Mouse (Mus musculus): ENCODE measurements around the gene Rilpl1. TPM values are rescaled to one million over a fixed set of nuclear protein-coding genes. Genes with fewer than 3 reads are reported as not detected.

Gene Rilpl1
- polyA plus RNA-seq, 1 experiment from 2014 or later: 21.8 TPM

DNA sequence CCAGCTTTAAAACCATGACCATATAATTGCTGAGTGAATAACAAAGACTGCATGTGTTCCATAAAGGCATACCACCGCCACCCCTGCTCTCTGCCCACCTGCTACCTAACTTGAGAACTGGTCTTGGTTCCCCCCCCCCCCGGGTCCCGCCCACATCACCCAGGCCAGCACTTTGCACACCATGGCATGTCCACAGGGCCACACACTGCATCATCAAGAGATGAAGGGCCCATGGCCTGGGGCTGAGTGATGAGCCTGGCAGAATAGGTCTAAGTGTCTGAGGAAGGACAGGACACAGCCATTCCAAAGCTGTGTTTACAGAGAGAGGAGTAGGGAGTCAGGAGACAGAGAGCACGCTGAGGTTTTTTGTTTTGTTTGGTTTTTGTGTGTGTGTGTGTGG is 2.8 kb downstream of the Rilpl1 start:
- Histone ChIP-seq H3K4me2 (peak overlapping the region; percentile 91), H3K4me1 (peaks cover 55% of the 10 kb centered on the region), H3K27me3 (no peaks in the 10 kb centered on the region), H3K9me3 (replicated peaks) (no peaks in the 10 kb centered on the region), H3K4me3 (replicated peaks) (peak overlapping the region; percentile 90), H3K36me3 (peaks cover 8% of the 10 kb centered on the region), H3K27ac (peak overlapping the region; percentile 92), H3K9ac (peak overlapping the region; percentile 25)
- no peak for ATAC-seq (replicated peaks; ENCODE audit: low FRiP score)
- WGBS: 74% methylated on average over 4 of the region's 4 CpGs

- no peak overlapping the region for H3K9ac ChIP-seq
- H3K4me1 ChIP-seq: peaks cover 28% of the 10 kb centered on the region
- WGBS: 93% methylated on average over 5 of the region's 5 CpGs
- H3K4me2 ChIP-seq: no peak overlapping the region
- no peaks in the 10 kb centered on the region for H3K27me3 ChIP-seq
- peaks cover 24% of the 10 kb centered on the region for H3K36me3 ChIP-seq
- ATAC-seq (replicated peaks; ENCODE audit: low FRiP score): no peak
- H3K9me3 ChIP-seq (replicated peaks): no peaks in the 10 kb centered on the region
- H3K27ac ChIP-seq: no peak overlapping the region
- H3K4me3 ChIP-seq (replicated peaks): no peak overlapping the region
These were observed 6.2 kb downstream of the Rilpl1 start for GRCm38 (mm10) chr5:124524943-124525342.

DNA sequence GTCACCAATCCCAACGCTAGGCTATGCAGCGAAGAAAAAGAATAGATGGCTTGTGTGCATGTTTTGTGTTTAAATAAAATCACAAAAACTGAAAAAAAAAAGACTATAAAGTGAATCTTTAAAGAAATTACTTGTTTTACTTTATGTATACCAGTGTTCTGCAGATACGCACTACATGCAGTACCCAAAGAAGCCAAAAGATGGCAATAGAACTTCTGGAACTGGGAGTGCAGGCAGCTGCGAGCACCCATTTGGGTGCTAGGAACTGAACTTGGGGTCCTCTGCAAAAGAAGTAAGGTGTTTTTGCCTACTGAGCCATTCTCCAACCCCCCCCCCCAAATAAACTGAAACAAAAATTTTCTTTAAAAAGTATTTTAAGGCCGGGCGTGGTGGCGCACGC is 8.2 kb downstream of the Rilpl1 start:
- no peak overlapping the region for H3K9ac ChIP-seq
- no peak for ATAC-seq (replicated peaks; ENCODE audit: low FRiP score)
- H3K4me1 ChIP-seq: peaks cover 9% of the 10 kb centered on the region
- WGBS: 96% methylated on average over 8 of the region's 8 CpGs
- H3K27ac ChIP-seq: no peak overlapping the region
- H3K9me3 ChIP-seq (replicated peaks): no peaks in the 10 kb centered on the region
- H3K36me3 ChIP-seq: peaks cover 38% of the 10 kb centered on the region
- H3K4me3 ChIP-seq (replicated peaks): no peak overlapping the region
- H3K4me2 ChIP-seq: no peak overlapping the region
- H3K27me3 ChIP-seq: no peaks in the 10 kb centered on the region

DNA sequence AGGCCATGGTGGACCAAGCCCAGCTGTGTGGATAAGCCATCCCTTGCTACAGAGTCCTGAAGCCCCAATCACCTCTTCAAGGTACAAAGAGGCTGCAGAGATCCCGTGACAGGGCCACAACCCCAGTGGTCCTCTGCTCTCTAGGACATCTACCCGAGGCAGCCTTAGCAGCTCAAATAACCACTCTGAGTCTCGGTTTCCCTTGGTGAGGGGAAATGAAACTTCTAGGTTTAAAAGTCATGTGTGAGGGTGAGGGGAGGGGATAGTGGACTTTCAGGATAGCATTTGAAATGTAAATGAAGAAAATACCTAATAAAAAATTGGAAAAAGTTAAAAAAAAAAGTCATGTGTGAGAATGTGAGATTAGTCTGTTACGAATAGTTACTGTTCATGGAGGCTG is 9.6 kb downstream of the Rilpl1 start:
- no peaks in the 10 kb centered on the region for H3K27me3 ChIP-seq
- ATAC-seq (replicated peaks; ENCODE audit: low FRiP score): no peak
- H3K4me2 ChIP-seq: no peak overlapping the region
- no peak overlapping the region for H3K4me3 ChIP-seq (replicated peaks)
- 75% methylated on average over 4 of the region's 4 CpGs for WGBS
- H3K9ac ChIP-seq: no peak overlapping the region
- H3K9me3 ChIP-seq (replicated peaks): no peaks in the 10 kb centered on the region
- peaks cover 41% of the 10 kb centered on the region for H3K36me3 ChIP-seq
- no peak overlapping the region for H3K27ac ChIP-seq
- H3K4me1 ChIP-seq: no peaks in the 10 kb centered on the region

DNA sequence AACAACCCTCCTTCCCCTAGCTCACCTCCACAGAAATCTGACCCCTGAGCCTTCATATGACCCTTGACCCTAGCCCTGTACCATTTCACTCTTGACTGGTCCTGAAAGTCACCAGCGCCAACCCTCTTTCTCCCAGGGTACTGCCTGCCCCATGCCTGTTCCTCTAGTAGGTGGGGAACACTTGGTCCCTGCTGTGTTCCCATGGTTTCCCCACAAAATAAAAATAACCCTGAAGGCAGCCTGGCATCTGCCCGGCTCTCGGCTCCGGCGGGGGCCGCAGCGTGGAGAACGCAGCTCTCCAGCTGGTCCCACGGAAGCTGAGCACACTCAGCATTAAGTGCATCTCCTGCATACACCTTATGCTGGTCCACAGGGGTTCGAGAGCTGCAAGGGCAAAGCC is 12.5 kb downstream of the Rilpl1 start:
- Histone ChIP-seq H3K9me3 (replicated peaks) (no peaks in the 10 kb centered on the region), H3K27ac (no peak overlapping the region), H3K27me3 (no peaks in the 10 kb centered on the region), H3K4me3 (replicated peaks) (no peak overlapping the region), H3K9ac (no peak overlapping the region), H3K4me2 (no peak overlapping the region), H3K4me1 (no peaks in the 10 kb centered on the region), H3K36me3 (peaks cover 56% of the 10 kb centered on the region)
- no peak for ATAC-seq (replicated peaks; ENCODE audit: low FRiP score)
- 90% methylated on average over 10 of the region's 10 CpGs for WGBS

GRCm38 (mm10) chr5:124515789-124516188 is 15.4 kb downstream of the Rilpl1 start:
- ATAC-seq (replicated peaks; ENCODE audit: low FRiP score): no peak
- 87% methylated on average over 5 of the region's 5 CpGs for WGBS
- peaks cover 73% of the 10 kb centered on the region for H3K36me3 ChIP-seq

DNA sequence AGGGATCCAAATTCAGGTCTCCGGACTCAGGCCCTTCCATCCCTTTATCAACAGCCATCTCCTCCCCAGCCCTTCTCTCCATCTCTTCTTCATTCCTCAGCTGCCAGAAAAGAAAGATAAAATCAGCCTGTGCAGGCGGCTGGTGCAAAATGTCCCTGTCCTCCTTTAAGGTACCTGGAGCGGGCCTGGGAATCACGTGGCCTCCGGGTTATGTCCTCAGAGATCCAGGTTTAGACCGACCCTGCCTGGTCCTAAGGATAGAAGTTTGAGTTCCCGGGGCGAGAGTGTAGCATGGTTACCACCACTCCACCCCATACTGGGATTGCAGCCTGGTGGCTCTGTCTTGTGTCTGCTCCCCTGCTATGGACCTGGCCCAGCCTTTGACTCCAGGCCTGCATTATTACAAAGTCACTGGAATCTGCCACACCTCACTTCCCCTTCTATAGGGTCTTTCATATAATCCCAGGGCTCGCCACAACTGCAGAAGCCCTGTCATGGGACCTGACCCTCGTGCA is 20.6 kb downstream of the Rilpl1 start:
- no peak overlapping the region for H3K4me2 ChIP-seq
- ATAC-seq (replicated peaks; ENCODE audit: low FRiP score): no peak
- WGBS: 86% methylated on average over 10 of the region's 10 CpGs
- peaks cover 57% of the 10 kb centered on the region for H3K36me3 ChIP-seq
- H3K4me3 ChIP-seq (replicated peaks): no peak overlapping the region
- H3K9ac ChIP-seq: no peak overlapping the region
- H3K27ac ChIP-seq: no peak overlapping the region
- no peaks in the 10 kb centered on the region for H3K27me3 ChIP-seq
- no peaks in the 10 kb centered on the region for H3K9me3 ChIP-seq (replicated peaks)
- peaks cover 34% of the 10 kb centered on the region for H3K4me1 ChIP-seq

More at GRCm38 (mm10) chr5:124515789-124516188, 15.4 kb downstream of the Rilpl1 start:
- Histone ChIP-seq H3K9ac (no peak overlapping the region), H3K27ac (no peak overlapping the region), H3K4me3 (replicated peaks) (no peak overlapping the region), H3K9me3 (replicated peaks) (no peaks in the 10 kb centered on the region), H3K4me1 (no peaks in the 10 kb centered on the region), H3K27me3 (no peaks in the 10 kb centered on the region), H3K4me2 (no peak overlapping the region)

DNA sequence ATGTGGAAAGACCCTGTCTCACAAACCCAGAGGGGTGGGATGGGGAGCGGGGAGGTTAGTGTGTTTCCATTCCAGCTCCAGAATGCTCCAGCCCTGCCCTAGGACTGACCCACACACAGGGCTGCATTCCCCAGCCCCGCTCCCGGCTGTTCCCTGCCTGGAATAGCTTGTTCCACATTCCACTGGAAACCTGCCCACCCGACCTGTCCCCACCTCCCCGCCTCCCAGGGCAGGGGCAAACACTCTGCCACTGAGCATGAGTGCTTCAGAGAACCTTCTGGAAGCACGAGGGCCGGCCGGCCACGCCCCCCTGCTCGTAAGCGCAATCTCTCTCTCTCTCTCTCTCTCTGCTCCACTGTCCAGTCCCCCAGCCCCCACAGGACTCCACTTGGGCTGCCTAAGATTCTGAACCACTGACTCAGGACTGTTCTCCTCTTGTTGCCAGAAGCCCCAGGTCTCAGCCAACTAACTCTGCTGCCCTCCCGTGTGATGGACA is 21.4 kb downstream of the Rilpl1 start:
- 0 out of 2 replicates have a peak, but pooled peaks have one; percentile 4 for ATAC-seq (replicated peaks; ENCODE audit: low FRiP score)
- 66% methylated on average over 12 of the region's 12 CpGs for WGBS

DNA sequence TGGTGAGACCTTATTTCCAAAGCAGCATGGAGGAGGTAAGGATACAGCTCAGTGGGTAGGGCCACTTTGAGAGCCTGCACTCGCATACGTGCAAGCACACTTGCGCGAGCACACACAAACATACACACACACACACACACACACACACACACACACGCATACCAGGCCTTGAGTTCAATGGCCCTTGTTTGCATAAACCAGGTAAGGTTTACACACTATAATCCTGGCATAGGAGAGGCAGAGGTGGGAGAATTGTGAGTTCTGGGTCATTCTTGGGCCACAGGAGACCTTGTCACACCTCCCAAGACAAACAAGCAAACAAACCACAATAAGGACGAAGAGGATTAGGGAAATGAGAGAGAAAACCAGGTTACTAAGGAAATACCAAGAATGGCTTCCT is 22.0 kb downstream of the Rilpl1 start:
- Histone ChIP-seq H3K4me2 (no peak overlapping the region), H3K27ac (0 out of 2 replicates have a peak overlapping the region, but pooled peaks have one; percentile 22), H3K9ac (no peak overlapping the region), H3K4me3 (replicated peaks) (no peak overlapping the region), H3K27me3 (no peaks in the 10 kb centered on the region), H3K4me1 (peaks cover 34% of the 10 kb centered on the region), H3K9me3 (replicated peaks) (no peaks in the 10 kb centered on the region), H3K36me3 (peaks cover 56% of the 10 kb centered on the region)
- 86% methylated on average over 6 of the region's 6 CpGs for WGBS
- ATAC-seq (replicated peaks; ENCODE audit: low FRiP score): no peak

More for the DNA sequence above, 21.4 kb downstream of the Rilpl1 start:
- H3K27ac ChIP-seq: 0 out of 2 replicates have a peak overlapping the region, but pooled peaks have one; percentile 22
- H3K9me3 ChIP-seq (replicated peaks): no peaks in the 10 kb centered on the region
- H3K27me3 ChIP-seq: no peaks in the 10 kb centered on the region
- no peak overlapping the region for H3K4me3 ChIP-seq (replicated peaks)
- H3K9ac ChIP-seq: no peak overlapping the region
- H3K4me1 ChIP-seq: peaks cover 34% of the 10 kb centered on the region
- no peak overlapping the region for H3K4me2 ChIP-seq
- peaks cover 57% of the 10 kb centered on the region for H3K36me3 ChIP-seq

DNA sequence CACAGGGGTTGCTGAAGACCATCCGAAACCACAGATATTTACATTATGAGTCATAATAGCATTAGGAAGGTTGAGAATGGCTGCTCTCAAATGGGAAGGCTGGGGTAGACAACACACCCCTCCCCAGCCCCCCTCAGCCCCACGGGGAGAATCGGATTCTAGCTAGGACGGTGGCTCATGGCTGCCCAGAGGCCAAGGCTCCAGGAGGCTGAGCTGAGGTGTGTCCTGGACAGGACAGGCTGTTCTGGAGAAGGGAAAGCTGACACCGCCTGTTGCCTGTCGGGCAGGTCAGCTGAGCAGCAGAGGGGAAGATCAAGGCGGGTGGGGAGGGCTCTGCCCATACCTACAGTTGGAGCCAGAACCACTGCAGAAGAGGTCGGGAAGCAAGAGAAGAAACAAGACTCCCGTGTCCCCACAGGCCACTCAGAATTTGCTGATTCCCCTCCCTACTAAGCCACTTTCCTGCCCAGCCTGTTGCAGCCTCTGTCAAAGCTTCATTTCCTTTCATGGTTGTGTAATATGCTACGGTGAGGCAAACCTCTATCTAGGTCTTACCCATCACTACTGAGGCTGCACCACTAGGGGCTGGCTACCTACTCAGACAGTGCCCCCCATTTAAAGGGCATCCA is 24.3 kb downstream of the Rilpl1 start:
- Histone ChIP-seq H3K9me3 (replicated peaks) (no peaks in the 10 kb centered on the region), H3K27ac (0 out of 2 replicates have a peak overlapping the region, but pooled peaks have one; percentile 7), H3K4me1 (peaks cover 36% of the 10 kb centered on the region), H3K9ac (no peak overlapping the region), H3K27me3 (no peaks in the 10 kb centered on the region), H3K4me3 (replicated peaks) (no peak overlapping the region), H3K36me3 (peaks cover 51% of the 10 kb centered on the region), H3K4me2 (no peak overlapping the region)
- peak; percentile 31; the same call in 1 of the 2 replicates for ATAC-seq (replicated peaks; ENCODE audit: low FRiP score)
- WGBS: 39% methylated on average over 10 of the region's 10 CpGs

DNA sequence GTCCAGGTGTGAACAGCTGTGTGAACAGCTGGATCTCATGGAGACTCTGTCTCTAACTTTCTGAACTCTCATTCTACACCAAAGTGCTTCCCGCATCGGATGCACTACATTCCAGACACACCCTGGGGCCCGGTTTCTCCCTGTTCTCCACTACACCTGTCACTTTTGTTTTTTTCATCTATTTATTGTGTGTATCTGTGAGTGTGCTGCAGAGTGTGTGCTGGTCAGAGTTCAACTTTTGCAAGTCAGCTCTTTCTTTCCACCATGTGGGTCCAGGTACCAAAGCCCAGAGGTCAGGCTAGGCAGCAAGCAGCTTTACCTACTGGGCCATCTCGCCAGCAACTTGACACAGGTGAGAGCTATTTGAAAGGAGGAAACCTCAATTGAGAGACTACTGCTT is 26.0 kb downstream of the Rilpl1 start:
- ATAC-seq (replicated peaks; ENCODE audit: low FRiP score): no peak
- WGBS: 91% methylated on average over 4 of the region's 4 CpGs
- H3K36me3 ChIP-seq: peaks cover 58% of the 10 kb centered on the region

GRCm38 (mm10) chr5:124503742-124504141 is 27.4 kb downstream of the Rilpl1 start:
- Histone ChIP-seq H3K4me3 (replicated peaks) (no peak overlapping the region), H3K4me2 (no peak overlapping the region), H3K27ac (no peak overlapping the region), H3K9ac (no peak overlapping the region), H3K36me3 (peaks cover 65% of the 10 kb centered on the region), H3K9me3 (replicated peaks) (no peaks in the 10 kb centered on the region), H3K27me3 (no peaks in the 10 kb centered on the region), H3K4me1 (peaks cover 26% of the 10 kb centered on the region)
- ATAC-seq (replicated peaks; ENCODE audit: low FRiP score): no peak
- WGBS: 58% methylated on average over 14 of the region's 14 CpGs

More for the DNA sequence above, 26.0 kb downstream of the Rilpl1 start:
- H3K9ac ChIP-seq: no peak overlapping the region
- peaks cover 32% of the 10 kb centered on the region for H3K4me1 ChIP-seq
- no peaks in the 10 kb centered on the region for H3K27me3 ChIP-seq
- H3K9me3 ChIP-seq (replicated peaks): no peaks in the 10 kb centered on the region
- no peak overlapping the region for H3K4me2 ChIP-seq
- H3K27ac ChIP-seq: no peak overlapping the region
- no peak overlapping the region for H3K4me3 ChIP-seq (replicated peaks)
